Mouse (Mus musculus) stomach, embryonic 14.5 days (tissue): ENCODE data around the gene Baz1b. TPM values are rescaled to one million over a fixed set of nuclear protein-coding genes. Genes with fewer than 3 reads are reported as not detected.

Experiments
- ATAC-seq: fragments of 200-750 bp; cut with Nextera tagmentation; 2 replicates; pipeline ENCODE4 v1.8.0; 2017; ENCODE audit warnings: low read depth, moderate TSS enrichment; ENCODE audit not compliant: insufficient number of reproducible peaks, insufficient read depth, low FRiP score
- H3K27ac ChIP-seq: fragments of 300-500 bp; sonication (generic); 2 replicates; pipeline ENCODE4 v1.5.1; 2014; ENCODE audit warnings: mild to moderate bottlenecking, low read length, moderate library complexity, mixed read lengths
- H3K27me3 ChIP-seq: fragments of 300-500 bp; sonication (generic); 2 replicates; pipeline ENCODE4 v1.6.1; 2014; ENCODE audit warnings: low read length, control low read depth, mixed read lengths; ENCODE audit not compliant: control insufficient read depth, insufficient read depth
- H3K36me3 ChIP-seq: fragments of 300-500 bp; sonication (generic); 2 replicates; pipeline ENCODE4 v1.6.1; 2014; ENCODE audit warnings: mild to moderate bottlenecking, control low read depth, low read length, moderate library complexity, mixed read lengths; ENCODE audit not compliant: control insufficient read depth, insufficient read depth
- H3K4me1 ChIP-seq: fragments of 300-500 bp; sonication (generic); 2 replicates; pipeline ENCODE4 v1.6.1; 2014; ENCODE audit warnings: low read length, control low read depth, mixed read lengths; ENCODE audit not compliant: control insufficient read depth, insufficient read depth
- H3K4me2 ChIP-seq: fragments of 300-500 bp; sonication (generic); replicated peaks from 2 replicates; pipeline ENCODE4 v1.6.1; 2014; ENCODE audit warnings: low read depth, low read length, control low read depth
- H3K4me3 ChIP-seq: fragments of 300-500 bp; sonication (generic); 2 replicates; pipeline ENCODE4 v1.5.1; 2014; ENCODE audit warnings: low read depth, low read length, control low read depth
- H3K9ac ChIP-seq: fragments of 300-500 bp; sonication (generic); replicated peaks from 2 replicates; pipeline ENCODE4 v1.6.1; 2014; ENCODE audit warnings: low read depth, mild to moderate bottlenecking, control low read depth, low read length, moderate library complexity, mixed read lengths
- H3K9me3 ChIP-seq: fragments of 300-500 bp; sonication (generic); 2 replicates; pipeline ENCODE4 v1.6.1; 2016; ENCODE audit warnings: low read depth, low read length, control low read depth; ENCODE audit not compliant: control insufficient read depth
- WGBS: fragments of 180-500 bp; shearing (Covaris S2); extraction: QIAGEN DNeasy Blood & Tissue Kit; methylation state at CpG from one replicate; pipeline ENCODE4 v1.1.7; 2014; 5-methylcytosine and 5-hydroxymethylcytosine counted together
- polyA plus RNA-seq: library from polyadenylated mRNA; unstranded; fragments of >200 nt; fragmentation: Nextera tagmentation; extraction: Ambion mirVana; gene quantifications from 2 replicates; pipeline ENCODE4 v1.2.1, GENCODE M21; 2014

Gene Baz1b
- polyA plus RNA-seq, 1 experiment from 2014 or later = 60.7 TPM

- Histone ChIP-seq H3K27ac (peak overlapping the region; percentile 99; the same call in 1 of the 2 replicates), H3K27me3 (no peaks in the 10 kb centered on the region), H3K9ac (peak overlapping the region; percentile 71; the same call in 1 of the 2 replicates)
These were observed 17.6 kb upstream of the Baz1b start for GRCm38 (mm10) chr5:135169479-135169878.

GRCm38 (mm10) chr5:135171688-135172220 lies 15.3 kb upstream of the Baz1b start:
- H3K27ac ChIP-seq = no peak overlapping the region
- no peak overlapping the region for H3K4me2 ChIP-seq
- 88% methylated on average over 6 of the region's 6 CpGs for WGBS
- no peak for ATAC-seq
- H3K27me3 ChIP-seq = no peaks in the 10 kb centered on the region
- no peaks in the 10 kb centered on the region for H3K9me3 ChIP-seq
- no peak overlapping the region for H3K4me3 ChIP-seq
- H3K4me1 ChIP-seq = 0 out of 2 replicates have a peak, but pooled peaks cover 5% of the 10 kb centered on the region
- peaks cover 31% of the 10 kb centered on the region for H3K36me3 ChIP-seq
- no peak overlapping the region for H3K9ac ChIP-seq

More at GRCm38 (mm10) chr5:135169479-135169878, 17.6 kb upstream of the Baz1b start:
- Histone ChIP-seq H3K4me1 (0 out of 2 replicates have a peak, but pooled peaks cover 5% of the 10 kb centered on the region), H3K4me3 (peak overlapping the region; percentile 63), H3K4me2 (peak overlapping the region; percentile 83), H3K36me3 (peaks cover 27% of the 10 kb centered on the region), H3K9me3 (no peaks in the 10 kb centered on the region)
- ATAC-seq = no peak
- 86% methylated on average over 5 of the region's 5 CpGs for WGBS

- no peak overlapping the region for H3K4me2 ChIP-seq
- H3K9me3 ChIP-seq = no peaks in the 10 kb centered on the region
- H3K27ac ChIP-seq = no peak overlapping the region
- no peak overlapping the region for H3K4me3 ChIP-seq
- no peaks in the 10 kb centered on the region for H3K27me3 ChIP-seq
- no peak overlapping the region for H3K9ac ChIP-seq
- WGBS = 91% methylated on average over 5 of the region's 5 CpGs
- ATAC-seq = no peak
- H3K4me1 ChIP-seq = 0 out of 2 replicates have a peak, but pooled peaks cover 5% of the 10 kb centered on the region
- peaks cover 42% of the 10 kb centered on the region for H3K36me3 ChIP-seq
These were observed 14.1 kb upstream of the Baz1b start for GRCm38 (mm10) chr5:135172986-135173385.

- H3K27me3 ChIP-seq = no peaks in the 10 kb centered on the region
- H3K4me2 ChIP-seq = no peak overlapping the region
- no peak for ATAC-seq
- H3K9me3 ChIP-seq = no peaks in the 10 kb centered on the region
- no peak overlapping the region for H3K27ac ChIP-seq
- H3K4me3 ChIP-seq = no peak overlapping the region
- H3K4me1 ChIP-seq = no peaks in the 10 kb centered on the region
- H3K9ac ChIP-seq = no peak overlapping the region
- H3K36me3 ChIP-seq = peaks cover 59% of the 10 kb centered on the region
These were observed 12.0 kb upstream of the Baz1b start for GRCm38 (mm10) chr5:135175086-135175485.

- ATAC-seq = no peak
- no peak overlapping the region for H3K4me3 ChIP-seq
- no peaks in the 10 kb centered on the region for H3K27me3 ChIP-seq
- peaks cover 64% of the 10 kb centered on the region for H3K36me3 ChIP-seq
- no peaks in the 10 kb centered on the region for H3K9me3 ChIP-seq
- no peak overlapping the region for H3K9ac ChIP-seq
- 0 out of 2 replicates have a peak, but pooled peaks cover 8% of the 10 kb centered on the region for H3K4me1 ChIP-seq
- 87% methylated on average over 3 of the region's 3 CpGs for WGBS
- H3K4me2 ChIP-seq = no peak overlapping the region
- H3K27ac ChIP-seq = no peak overlapping the region
These were observed 8.5 kb upstream of the Baz1b start for GRCm38 (mm10) chr5:135178523-135178922.

GRCm38 (mm10) chr5:135178996-135179395 lies 8.1 kb upstream of the Baz1b start:
- 0 out of 2 replicates have a peak, but pooled peaks cover 9% of the 10 kb centered on the region for H3K4me1 ChIP-seq
- no peaks in the 10 kb centered on the region for H3K27me3 ChIP-seq
- H3K9ac ChIP-seq = no peak overlapping the region
- H3K4me3 ChIP-seq = no peak overlapping the region
- no peak for ATAC-seq
- H3K36me3 ChIP-seq = peaks cover 59% of the 10 kb centered on the region
- H3K4me2 ChIP-seq = no peak overlapping the region
- no peak overlapping the region for H3K27ac ChIP-seq
- H3K9me3 ChIP-seq = no peaks in the 10 kb centered on the region
- WGBS = 89% methylated on average over 4 of the region's 4 CpGs

- H3K4me3 ChIP-seq = no peak overlapping the region
- no peaks in the 10 kb centered on the region for H3K27me3 ChIP-seq
- no peak overlapping the region for H3K9ac ChIP-seq
- 0 out of 2 replicates have a peak, but pooled peaks cover 2% of the 10 kb centered on the region for H3K9me3 ChIP-seq
- WGBS = 96% methylated on average over 7 of the region's 7 CpGs
- no peak overlapping the region for H3K4me2 ChIP-seq
- peaks cover 58% of the 10 kb centered on the region for H3K36me3 ChIP-seq
- H3K27ac ChIP-seq = no peak overlapping the region
- no peak for ATAC-seq
- H3K4me1 ChIP-seq = 0 out of 2 replicates have a peak, but pooled peaks cover 9% of the 10 kb centered on the region
These were observed 7.4 kb upstream of the Baz1b start for GRCm38 (mm10) chr5:135179616-135180015.

- Histone ChIP-seq H3K9me3 (0 out of 2 replicates have a peak, but pooled peaks cover 5% of the 10 kb centered on the region), H3K4me1 (0 out of 2 replicates have a peak, but pooled peaks cover 9% of the 10 kb centered on the region), H3K9ac (no peak overlapping the region), H3K4me2 (no peak overlapping the region), H3K4me3 (no peak overlapping the region), H3K36me3 (peaks cover 54% of the 10 kb centered on the region), H3K27ac (no peak overlapping the region), H3K27me3 (no peaks in the 10 kb centered on the region)
- ATAC-seq = no peak
- WGBS = 92% methylated on average over 14 of the region's 14 CpGs
These were observed 6.3 kb upstream of the Baz1b start for GRCm38 (mm10) chr5:135180796-135181195.

GRCm38 (mm10) chr5:135181776-135182175 lies 5.3 kb upstream of the Baz1b start:
- H3K27ac ChIP-seq = no peak overlapping the region
- no peak overlapping the region for H3K9ac ChIP-seq
- 0 out of 2 replicates have a peak, but pooled peaks cover 9% of the 10 kb centered on the region for H3K4me1 ChIP-seq
- 0 out of 2 replicates have a peak, but pooled peaks cover 5% of the 10 kb centered on the region for H3K9me3 ChIP-seq
- no peaks in the 10 kb centered on the region for H3K27me3 ChIP-seq
- H3K4me2 ChIP-seq = no peak overlapping the region
- H3K36me3 ChIP-seq = peaks cover 53% of the 10 kb centered on the region
- 83% methylated on average over 6 of the region's 6 CpGs for WGBS
- no peak for ATAC-seq
- H3K4me3 ChIP-seq = no peak overlapping the region
